Mouse (Mus musculus) adrenal gland, postnatal 14 days (tissue): ENCODE data around the gene Pax2. TPM values are rescaled to one million over a fixed set of nuclear protein-coding genes. Genes with fewer than 3 reads are reported as not detected.

Experiments
- DNase-seq: peaks from one replicate; pipeline ENCODE4 v3.0.0; 2021; ENCODE audit warnings: mixed read lengths
- long read RNA-seq, 2 experiments: library from polyadenylated mRNA; stranded (forward); transcript quantifications; one replicate each; pipeline ENCODE4 v2.0.0; 2021
- total RNA-seq: library from RNA; stranded (reverse); gene quantifications from 2 replicates; pipeline ENCODE4 v1.2.3, GENCODE M21; 2021

Pax2 gene
- total RNA-seq, result not detected in 2 replicates
- long read RNA-seq, experiment 1, result 0 reads
- long read RNA-seq, experiment 2, result 0 reads

- peak; percentile 20 for DNase-seq
Observed at GRCm38 (mm10) chr19:44755693-44756420, at the start of gene Pax2. TSS of gene Pax2 (plus strand) at chr19:44756045.

DNA sequence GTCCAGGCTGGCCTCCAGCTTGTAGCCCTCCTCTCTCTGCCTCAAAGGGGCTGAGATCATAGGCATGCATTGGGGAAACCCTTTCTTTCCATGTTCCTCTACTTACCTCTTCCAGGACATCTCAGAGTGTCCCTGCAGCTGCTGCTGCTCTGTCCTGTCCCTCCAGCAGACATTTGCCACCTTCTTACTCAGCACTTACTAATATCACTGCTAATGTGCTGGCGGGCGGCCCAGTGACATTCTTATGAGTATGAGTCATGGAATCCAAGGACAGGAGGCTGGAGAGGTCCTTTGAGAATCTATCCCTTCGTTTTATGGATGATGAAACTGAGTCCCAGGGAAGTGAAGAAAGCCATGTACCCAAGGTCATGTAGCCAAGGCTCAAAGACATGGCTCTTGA, 47.0 kb upstream of the Pax2 start:
- DNase-seq, result peak; percentile 89

- DNase-seq, result no peak
Observed at GRCm38 (mm10) chr19:44716731-44717600, 38.9 kb upstream of the Pax2 start.

- DNase-seq, result no peak
Observed at GRCm38 (mm10) chr19:44719292-44720193, 36.3 kb upstream of the Pax2 start.

GRCm38 (mm10) chr19:44720194-44720521, 35.7 kb upstream of the Pax2 start:
- DNase-seq, result peak; percentile 36

DNA sequence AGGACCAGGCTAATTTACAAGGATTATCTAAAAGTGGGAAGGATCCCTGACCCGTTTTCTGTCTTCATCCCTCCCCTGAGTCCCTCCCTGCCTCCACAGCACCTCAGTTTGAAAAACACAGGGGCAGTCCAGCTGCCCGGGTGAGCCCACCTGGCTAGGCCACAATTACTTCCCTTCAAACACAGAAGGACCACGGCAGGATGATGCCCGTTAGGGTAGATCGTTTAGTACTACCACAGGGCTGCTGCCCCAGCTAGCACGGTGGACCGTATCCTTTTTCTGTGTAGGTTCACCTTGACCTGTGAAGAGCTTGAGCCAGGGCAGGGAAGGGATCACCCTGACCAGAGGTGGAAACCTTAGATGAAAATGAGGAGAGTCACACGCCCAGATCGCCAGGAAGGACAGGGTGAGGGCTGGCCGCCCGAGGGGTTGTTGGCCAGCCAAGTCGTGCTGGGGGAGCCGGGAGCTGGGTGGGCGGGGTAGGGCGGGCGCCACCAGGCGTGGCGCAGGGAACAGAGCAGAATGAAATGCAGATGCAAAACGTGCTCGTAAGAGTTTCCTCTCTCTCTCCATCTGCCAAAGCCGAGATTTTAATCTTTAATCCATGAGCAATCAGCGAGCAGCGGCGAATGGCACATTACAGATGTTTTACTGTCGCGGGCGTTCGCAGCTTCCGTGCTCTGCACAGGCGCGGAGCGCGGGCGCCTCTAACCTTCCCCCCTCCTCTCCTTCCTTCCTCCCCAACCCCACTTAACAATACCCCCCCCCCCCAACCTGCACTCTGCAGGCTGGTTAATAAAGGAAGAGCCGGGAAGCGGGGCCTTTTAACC, 32.0 kb upstream of the Pax2 start:
- no peak for DNase-seq

DNA sequence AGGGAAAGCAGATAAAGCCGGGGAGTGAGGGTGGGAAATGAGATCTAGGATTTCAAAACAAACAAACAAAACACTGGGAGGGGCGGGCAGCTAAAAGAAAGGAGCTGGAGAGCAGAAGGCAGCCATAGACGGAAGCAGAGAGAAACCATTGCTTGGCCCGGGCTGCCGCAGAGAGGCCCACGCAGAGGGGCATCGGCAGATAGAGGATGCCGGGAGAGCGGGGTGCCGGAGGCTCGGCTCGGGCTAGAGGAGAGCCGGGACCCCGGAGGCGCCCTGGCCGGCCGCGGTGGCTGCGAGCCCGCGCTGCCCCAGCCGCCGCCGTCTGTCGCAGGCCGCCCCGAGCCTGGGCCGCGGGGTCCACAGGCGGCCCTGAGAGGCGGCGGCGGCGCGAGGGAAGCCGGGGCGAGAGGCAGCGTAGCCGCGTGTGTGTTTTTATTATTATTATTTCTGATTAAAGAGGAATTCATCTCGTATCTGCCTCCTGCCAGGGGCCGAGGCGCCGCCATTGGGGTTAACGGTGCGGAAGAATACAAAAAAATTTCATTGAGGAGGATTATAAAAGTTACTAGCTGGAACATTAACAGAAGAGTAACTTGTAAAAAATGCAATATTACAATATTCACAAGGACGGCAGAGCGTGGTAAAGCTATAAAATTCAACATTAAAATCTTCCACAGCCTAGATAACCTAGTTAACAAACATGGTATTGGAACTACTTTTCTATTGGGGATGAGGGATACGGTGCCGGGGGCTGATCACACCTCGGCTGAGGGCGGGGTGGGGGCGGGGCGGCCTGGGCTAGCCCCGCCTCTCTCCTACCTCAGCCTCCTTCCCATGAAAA, 29.7 kb upstream of the Pax2 start:
- DNase-seq, result peak; percentile 55

DNA sequence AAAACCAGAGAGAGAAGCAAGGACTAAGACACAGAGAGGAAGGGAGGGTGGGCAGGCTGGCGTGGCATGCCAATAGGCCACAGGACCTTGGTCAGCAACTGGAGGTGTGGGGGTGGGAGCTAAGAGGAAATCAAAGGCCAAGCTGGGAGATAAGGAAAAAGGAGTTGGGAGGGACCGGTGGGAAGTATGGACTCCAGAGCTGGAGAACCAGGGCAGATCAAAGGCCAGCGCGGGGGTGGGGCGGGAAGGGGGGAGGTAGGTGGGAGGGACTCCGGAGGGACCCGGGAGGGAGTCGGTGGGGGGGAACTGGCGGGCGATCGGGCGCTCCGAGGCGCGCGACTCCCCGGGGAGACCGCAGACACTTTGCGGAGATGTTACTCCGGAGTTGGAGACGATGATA, 21.7 kb upstream of the Pax2 start:
- DNase-seq, result no peak

DNA sequence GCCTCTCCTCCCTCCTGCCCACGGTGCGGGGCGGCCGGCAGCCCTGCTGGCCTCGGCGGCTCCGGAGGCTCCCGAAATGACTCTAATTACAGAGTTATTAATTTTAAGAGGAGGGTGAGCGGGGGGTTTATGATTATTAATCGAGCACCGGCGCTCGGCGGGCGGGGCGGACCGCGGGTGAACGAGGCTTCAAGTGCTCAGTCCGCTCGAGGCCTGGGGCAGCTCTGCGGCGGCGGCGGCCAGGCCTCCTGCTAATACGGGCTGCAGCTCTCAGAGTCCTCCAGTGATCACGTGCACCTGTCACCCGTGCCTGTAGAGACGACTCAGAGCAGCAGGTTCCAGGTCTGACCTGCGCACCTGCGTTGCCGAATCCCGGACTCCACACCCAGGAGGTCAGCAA, 21.2 kb upstream of the Pax2 start:
- no peak for DNase-seq

GRCm38 (mm10) chr19:44740300-44740699, 15.5 kb upstream of the Pax2 start:
- peak; percentile 25 for DNase-seq

DNA sequence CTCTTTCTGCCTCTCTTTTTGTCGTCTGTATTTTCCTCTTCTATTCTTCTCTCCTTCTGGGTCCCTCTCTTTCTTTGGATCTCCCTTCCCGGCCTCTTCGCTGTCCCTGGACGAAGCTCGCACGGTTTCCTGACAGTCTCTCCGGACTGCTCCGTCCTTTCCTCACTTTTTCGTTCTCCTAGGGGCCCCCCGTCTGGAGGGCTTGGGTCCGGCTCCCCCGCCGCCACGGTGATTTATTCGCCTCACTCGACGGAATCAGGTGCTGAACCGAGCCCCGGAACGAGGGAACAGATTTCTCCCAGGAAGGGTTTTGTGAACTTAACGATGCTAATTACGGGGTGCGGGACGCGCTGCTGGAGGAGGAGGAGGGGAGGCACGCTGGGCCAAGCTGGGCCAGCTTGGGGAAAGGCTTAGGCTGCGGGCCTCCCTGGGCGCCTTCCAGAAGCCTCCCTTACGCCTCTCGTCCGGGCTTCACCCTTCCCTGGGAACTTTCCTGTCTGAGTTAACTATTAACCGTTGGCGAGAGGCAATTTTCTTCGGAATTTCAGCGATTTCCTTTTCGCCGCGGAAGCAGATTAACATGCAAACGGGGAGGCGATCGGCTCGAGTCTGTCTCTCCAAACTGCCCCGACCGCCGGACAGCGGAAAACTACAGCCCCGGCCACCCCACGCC, 14.6 kb upstream of the Pax2 start:
- DNase-seq, result no peak

GRCm38 (mm10) chr19:44741764-44742127, 14.1 kb upstream of the Pax2 start:
- DNase-seq, result no peak

DNA sequence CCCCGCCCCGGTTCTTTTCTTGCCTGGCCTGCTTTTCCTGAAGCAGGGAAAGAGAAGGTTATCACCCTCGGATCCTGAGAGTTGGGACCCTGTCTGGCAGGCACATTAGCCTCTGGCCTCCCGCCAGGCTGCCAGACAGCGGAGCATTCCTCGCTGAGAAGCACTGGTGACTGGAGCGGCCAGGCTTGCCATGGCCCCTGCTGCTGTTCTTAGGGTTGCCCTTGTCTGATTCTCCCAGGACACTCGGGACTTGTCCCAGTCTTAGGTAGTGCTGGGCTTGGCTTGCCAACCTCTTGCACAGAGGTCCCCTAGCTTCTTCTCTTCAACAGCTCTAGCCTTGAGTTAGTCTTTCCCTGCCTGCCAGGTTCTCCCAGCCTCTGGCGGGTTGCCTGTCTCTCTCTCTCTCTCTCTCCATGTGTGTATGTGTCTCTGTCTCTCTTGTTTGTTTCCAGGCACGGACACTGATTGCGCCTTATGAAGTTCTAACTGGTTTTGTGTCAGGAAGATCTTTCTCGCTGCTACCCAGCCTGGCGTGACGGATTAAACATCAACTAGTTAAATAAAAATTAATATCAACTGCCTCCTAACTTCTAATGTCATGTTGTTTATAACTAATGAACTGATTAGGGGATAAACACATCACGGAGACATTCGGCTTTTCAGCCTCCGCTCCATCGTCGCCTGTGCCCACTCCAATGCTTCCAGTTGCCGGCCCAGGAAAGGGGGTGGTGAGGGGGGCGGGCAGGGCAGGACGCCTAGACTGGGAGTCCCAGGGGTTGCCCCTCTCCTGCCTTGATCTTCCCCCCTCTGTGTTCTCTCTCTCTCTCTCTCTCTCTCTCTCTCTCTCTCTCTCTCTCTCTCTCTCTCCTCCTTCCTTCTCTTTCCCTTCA, 13.5 kb upstream of the Pax2 start:
- no peak for DNase-seq

DNA sequence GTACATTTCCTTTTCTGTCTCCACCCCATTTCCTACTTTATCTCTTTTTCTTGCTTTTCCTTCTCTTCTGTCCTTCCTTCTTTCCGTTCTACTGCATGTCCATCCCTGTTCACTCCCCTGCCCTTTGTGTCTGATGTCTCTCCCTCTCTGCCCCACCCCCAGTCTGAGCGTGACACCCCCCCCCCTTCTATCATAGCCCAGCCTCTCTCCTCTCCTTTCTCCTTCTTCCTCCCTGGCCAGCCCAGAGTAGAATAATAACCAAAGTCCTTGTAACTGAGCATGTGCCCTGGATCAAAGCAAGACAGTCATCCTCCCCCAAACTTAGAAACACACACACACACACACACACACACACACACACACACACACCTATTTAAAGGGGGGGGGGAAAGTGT, 12.8 kb upstream of the Pax2 start:
- DNase-seq, result no peak

DNA sequence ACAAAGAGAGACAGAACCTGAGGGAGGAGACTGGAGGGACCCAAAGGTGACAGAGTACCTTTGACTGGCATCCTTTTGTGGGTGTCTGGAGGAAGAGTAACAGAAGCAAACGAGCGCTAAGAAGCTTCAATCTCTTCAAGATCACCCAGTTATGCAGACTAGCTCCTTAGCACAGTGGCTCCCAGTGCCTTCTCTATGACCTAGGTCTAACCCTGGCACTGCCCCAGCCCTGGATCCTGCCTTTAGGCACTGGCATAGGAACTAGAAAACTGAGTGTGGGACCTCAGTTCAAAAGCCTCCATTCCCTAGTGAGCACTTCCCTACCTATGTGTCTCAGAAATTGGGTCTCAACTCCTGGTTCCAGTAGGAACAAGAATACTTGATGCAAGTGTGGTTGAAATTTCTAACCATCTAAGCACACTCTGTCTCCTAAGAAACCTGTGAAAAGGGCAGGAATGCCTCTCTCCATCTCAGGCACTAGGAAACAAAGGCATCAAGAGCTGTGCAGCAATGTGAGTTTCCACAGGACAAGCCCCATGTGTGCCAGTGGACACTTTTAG, 11.8 kb upstream of the Pax2 start:
- no peak for DNase-seq

- DNase-seq, result no peak
Observed at GRCm38 (mm10) chr19:44745741-44746140, 10.1 kb upstream of the Pax2 start.

GRCm38 (mm10) chr19:44746541-44747024, 9.3 kb upstream of the Pax2 start:
- no peak for DNase-seq

DNA sequence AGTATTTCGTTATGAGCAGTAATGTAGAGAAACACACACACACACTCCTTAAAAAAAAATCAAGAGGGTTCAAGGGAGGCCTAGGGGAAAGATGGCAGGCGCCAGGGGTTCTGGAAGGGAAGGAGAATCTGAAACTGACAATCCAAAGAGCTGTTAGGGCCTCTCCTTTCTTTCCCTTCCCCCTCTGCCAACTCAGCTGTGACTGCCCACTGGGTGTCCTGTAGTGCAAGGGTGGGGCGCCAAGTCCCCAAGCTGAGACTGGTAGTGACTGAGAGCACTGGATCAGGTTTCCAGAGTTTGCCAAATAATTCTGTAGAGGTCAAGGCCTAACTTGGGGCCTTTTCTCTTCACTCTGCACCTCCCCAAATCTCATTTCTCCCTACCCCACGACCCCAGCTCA, 8.4 kb upstream of the Pax2 start:
- DNase-seq, result no peak

GRCm38 (mm10) chr19:44748271-44748670, 7.6 kb upstream of the Pax2 start:
- DNase-seq, result no peak
